Mouse (Mus musculus) forebrain, postnatal 0 days (tissue): ENCODE results near the gene Cbx2. TPM values are rescaled to one million over a fixed set of nuclear protein-coding genes. Genes with fewer than 3 reads are reported as not detected.

Source experiments
- ATAC-seq: fragments of 200-750 bp; cut with Nextera tagmentation; 2 replicates; pipeline ENCODE4 v1.8.0; 2017; ENCODE audit warnings: mild to moderate bottlenecking, moderate library complexity
- DNase-seq: peaks from one replicate; pipeline ENCODE4 v3.0.0-alpha.2; 2015
- H3K27ac ChIP-seq: fragments of 300-500 bp; sonication (generic); 2 replicates; pipeline ENCODE4 v1.5.1; 2014; ENCODE audit warnings: low read depth, mild to moderate bottlenecking, antibody characterized with exemption, low read length, moderate library complexity, mixed read lengths
- H3K27me3 ChIP-seq: fragments of 300-500 bp; sonication (generic); 2 replicates; pipeline ENCODE4 v1.6.1; 2014; ENCODE audit warnings: mild to moderate bottlenecking, low read length, mixed read lengths; ENCODE audit not compliant: insufficient read depth
- H3K36me3 ChIP-seq: fragments of 300-500 bp; sonication (generic); 2 replicates; pipeline ENCODE4 v1.6.1; 2014; ENCODE audit warnings: mild to moderate bottlenecking, moderate library complexity; ENCODE audit not compliant: insufficient read depth
- H3K4me1 ChIP-seq: fragments of 300-500 bp; sonication (generic); 2 replicates; pipeline ENCODE4 v1.6.1; 2014; ENCODE audit warnings: antibody characterized with exemption; ENCODE audit not compliant: insufficient read depth
- H3K4me2 ChIP-seq: fragments of 300-500 bp; sonication (generic); 2 replicates; pipeline ENCODE4 v1.6.1; 2014; ENCODE audit warnings: low read depth, mild to moderate bottlenecking, moderate library complexity
- H3K4me3 ChIP-seq: fragments of 300-500 bp; sonication (generic); 2 replicates; pipeline ENCODE4 v1.5.1; 2014; ENCODE audit warnings: low read depth, low read length, mixed read lengths
- H3K9ac ChIP-seq: fragments of 300-500 bp; sonication (generic); 2 replicates; pipeline ENCODE4 v1.6.1; 2014; ENCODE audit warnings: mild to moderate bottlenecking
- H3K9me3 ChIP-seq: fragments of 300-500 bp; sonication (generic); 2 replicates; pipeline ENCODE4 v1.6.1; 2016; ENCODE audit warnings: low read length
- CTCF ChIP-seq: sonication (generic); IDR thresholded peaks from 2 replicates; pipeline ENCODE4 v1.5.1; 2016; ENCODE audit warnings: antibody characterized with exemption, control low read depth, low read depth
- WGBS: fragments of 180-500 bp; shearing (Covaris S2); extraction: QIAGEN DNeasy Blood & Tissue Kit; methylation state at CpG from one replicate; pipeline ENCODE4 v1.1.7; 2014; 5-methylcytosine and 5-hydroxymethylcytosine counted together
- polyA plus RNA-seq: library from polyadenylated mRNA; unstranded; fragments of >200 nt; fragmentation: Nextera tagmentation; extraction: Ambion mirVana; gene quantifications from 2 replicates; pipeline ENCODE4 v1.2.1, GENCODE M21; 2015
- total RNA-seq: library from RNA; depleted of rRNA; stranded (reverse); fragments of >200 nt; gene quantifications from 2 replicates; pipeline ENCODE4 v1.2.3, GENCODE M21; 2014

The Cbx2 gene
- total and polyA plus RNA-seq, 2 experiments from 2014 or later = 6.4 to 15.2 TPM

DNA sequence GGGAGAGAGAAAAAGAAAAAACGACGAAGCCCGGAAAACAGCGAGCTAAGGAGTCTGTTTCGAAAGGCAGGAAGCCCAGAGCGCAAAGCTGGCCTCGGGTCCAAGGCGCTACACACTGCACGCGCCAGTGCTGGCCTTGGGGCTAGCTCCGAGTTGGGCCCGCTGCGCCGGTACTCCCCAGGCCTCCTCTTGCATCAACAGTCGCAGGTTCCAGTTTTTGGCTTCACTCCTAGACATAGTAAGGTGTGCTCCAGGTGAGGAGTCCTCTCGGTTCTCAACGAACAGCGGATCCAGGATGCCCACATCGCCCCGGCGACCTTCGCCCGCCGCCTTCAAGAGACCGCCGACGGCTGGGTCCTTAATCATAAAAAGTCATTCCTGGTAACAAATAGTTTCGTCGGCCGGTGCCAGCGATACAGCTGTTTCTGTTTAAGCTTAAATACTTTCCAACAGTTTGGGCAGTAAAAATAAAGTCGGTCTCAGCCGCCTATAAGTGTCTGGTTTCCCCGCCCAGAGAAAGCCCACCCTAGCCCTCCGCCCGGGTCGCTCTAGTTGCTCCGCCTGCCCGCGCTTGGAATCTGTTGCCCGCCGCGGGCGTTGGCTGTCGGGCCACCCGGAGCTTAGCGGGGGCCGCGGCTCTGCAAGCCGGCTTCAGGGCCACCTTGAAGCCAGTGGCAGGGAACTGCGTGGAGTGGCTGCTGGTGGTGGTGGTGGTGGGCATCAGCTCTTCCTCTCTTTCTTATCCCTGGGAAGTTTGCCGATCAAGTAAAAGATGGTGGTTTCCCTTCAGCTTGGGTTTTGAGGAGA, 19.9 kb downstream of the Cbx2 start:
- Histone ChIP-seq H3K4me1 (peaks cover 10% of the 10 kb centered on the region), H3K27ac (no peak overlapping the region), H3K36me3 (peaks cover 7% of the 10 kb centered on the region; the same call in 1 of the 2 replicates), H3K27me3 (peaks cover 65% of the 10 kb centered on the region), H3K9me3 (no peaks in the 10 kb centered on the region), H3K9ac (no peak overlapping the region), H3K4me3 (no peak overlapping the region), H3K4me2 (no peak overlapping the region)
- DNase-seq (no peak), ATAC-seq (no peak)
- WGBS = 1% methylated on average over 52 of the region's 52 CpGs
- no peak for TF ChIP-seq CTCF

DNA sequence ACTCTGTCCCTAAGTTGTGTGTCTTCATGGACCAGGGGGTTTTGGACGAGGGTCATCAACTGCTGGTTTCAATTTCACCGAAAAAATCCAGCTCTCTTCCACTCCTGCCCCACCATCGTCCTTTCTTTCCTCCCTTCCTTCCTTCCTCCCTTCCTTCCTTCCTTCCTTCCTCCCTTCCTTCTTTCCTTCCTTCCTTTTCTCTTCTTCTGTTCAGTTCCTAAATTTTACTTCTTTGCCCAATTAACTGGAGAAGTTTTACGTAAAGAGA, 20.4 kb downstream of the Cbx2 start:
- Histone ChIP-seq H3K4me1 (peaks cover 10% of the 10 kb centered on the region), H3K4me2 (no peak overlapping the region), H3K4me3 (no peak overlapping the region), H3K27ac (no peak overlapping the region), H3K27me3 (peaks cover 65% of the 10 kb centered on the region), H3K9ac (no peak overlapping the region), H3K9me3 (no peaks in the 10 kb centered on the region), H3K36me3 (peaks cover 7% of the 10 kb centered on the region; the same call in 1 of the 2 replicates)
- DNase-seq = no peak
- 3% methylated on average over 4 of the region's 4 CpGs for WGBS
- no peak for TF ChIP-seq CTCF
- ATAC-seq = no peak

DNA sequence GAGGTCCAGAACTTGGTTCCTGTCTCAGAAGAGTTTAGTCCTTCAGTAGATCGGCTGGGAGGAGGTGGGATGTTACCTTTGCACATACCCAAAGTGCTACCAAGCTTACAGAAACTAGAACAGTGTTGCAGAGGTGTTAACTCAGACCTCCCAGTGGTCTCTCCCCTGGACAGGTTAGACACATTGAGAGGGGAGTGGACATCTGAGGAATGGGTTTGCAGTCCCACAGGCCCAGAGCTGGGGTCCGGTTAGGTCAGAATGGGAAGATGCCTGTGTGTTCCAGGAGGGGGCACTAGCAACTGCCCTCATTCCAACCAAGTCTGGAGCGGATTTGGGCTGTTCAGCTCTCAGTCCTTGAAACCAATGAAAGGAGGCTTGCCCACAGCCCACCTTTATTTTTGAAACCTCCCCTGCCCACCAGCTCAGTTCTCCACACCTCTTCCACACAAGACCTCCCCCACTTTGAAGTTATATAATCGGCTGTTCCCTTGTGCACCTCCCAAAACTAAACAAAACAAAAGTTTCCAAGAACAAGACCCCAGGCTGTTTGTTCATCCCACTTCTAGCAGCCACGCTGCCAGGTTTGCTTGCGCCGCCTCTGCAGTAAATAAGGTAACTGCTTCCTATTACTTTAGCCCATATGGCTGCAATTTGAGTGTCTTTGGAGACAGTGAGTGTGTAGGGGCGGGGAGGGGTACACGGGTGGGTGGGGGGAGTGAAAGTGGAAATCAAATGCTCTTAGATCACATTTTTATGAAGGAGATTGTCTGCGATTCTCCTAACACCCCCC, 21.2 kb downstream of the Cbx2 start:
- peak; percentile 41 for TF ChIP-seq CTCF
- no peak for DNase-seq
- WGBS = 4% methylated on average over 10 of the region's 10 CpGs
- H3K9me3 ChIP-seq = no peaks in the 10 kb centered on the region
- peaks cover 65% of the 10 kb centered on the region for H3K27me3 ChIP-seq
- H3K4me1 ChIP-seq = peaks cover 10% of the 10 kb centered on the region
- no peak overlapping the region for H3K9ac ChIP-seq
- no peak overlapping the region for H3K4me2 ChIP-seq
- H3K4me3 ChIP-seq = no peak overlapping the region
- ATAC-seq = no peak
- H3K36me3 ChIP-seq = peaks cover 2% of the 10 kb centered on the region; the same call in 1 of the 2 replicates
- no peak overlapping the region for H3K27ac ChIP-seq

DNA sequence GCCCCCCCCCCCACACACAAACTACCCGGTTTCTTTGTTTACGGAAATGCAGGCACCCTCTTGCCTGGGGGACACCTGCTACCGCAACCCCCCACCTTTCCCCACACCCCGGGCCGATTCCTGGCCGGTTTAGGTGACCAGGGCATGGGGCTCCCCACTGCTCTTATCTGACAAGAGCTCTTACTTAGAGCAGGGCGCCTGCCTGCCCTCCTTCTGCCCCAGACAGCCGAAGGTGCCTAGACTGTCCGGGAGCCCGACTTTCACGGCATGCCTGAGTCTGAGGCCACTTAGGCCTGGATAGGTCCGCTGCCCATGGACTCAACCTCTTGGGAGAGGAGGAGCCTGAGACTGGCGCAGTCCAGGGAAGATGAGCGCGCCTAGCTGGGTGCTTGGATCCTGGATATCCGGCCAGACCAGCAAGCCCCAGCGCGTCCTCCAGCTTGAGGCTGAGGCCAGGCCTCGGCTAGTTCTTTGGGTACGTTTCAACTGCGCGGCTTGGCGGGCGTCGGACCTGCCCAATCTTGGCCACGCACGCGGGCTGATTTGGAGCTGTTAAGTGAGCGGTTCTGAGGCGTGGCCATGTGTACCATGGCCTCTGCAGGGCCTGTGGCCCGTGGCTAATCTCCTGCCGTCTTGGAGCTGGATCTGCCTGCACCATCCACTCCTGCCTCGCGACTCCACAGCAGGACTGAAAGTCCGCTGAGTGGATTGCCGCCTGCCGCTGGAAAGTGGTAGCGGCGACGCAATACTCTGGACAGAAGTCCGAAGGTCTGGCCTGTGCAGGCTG, 22.0 kb downstream of the Cbx2 start:
- Histone ChIP-seq H3K4me1 (peaks cover 10% of the 10 kb centered on the region), H3K4me3 (peak overlapping the region; percentile 4; the same call in 1 of the 2 replicates)

DNA sequence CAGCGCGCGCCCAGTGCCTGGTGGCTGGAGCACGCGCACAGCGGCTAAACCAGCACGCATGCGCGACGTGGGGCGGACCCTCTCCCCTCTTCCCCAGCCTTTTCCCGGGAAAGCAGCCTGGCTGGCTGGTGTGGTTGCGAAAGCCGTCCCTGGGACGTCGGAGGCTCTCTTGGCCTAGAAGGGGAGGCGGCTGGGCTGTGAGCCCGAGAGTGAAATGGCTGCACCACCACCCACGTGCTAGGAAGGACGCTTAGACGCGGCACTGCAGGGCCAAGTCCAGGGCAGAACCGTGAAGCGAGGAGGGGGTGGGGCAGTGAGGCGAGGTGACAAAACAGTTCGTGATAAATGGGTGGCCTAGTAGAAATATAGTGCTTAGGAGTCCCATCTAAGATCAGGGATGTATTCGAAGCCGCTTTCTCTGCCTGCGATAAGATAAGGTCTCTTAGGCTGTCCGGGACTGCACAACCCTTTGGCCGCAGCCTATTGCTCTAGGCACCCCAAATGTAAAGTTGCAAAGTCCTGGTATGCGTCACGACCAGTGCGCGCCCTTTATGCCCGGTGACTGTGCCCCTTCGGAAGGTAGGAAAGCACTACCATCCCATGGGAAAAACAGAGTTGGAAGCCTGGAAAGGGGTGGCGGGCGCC, 24.0 kb downstream of the Cbx2 start:
- no peak for TF ChIP-seq CTCF
- ATAC-seq = peak; percentile 44

More for the DNA sequence above, 22.0 kb downstream of the Cbx2 start:
- Histone ChIP-seq H3K36me3 (no peaks in the 10 kb centered on the region), H3K4me2 (no peak overlapping the region), H3K27ac (no peak overlapping the region), H3K9ac (no peak overlapping the region), H3K27me3 (peaks cover 72% of the 10 kb centered on the region), H3K9me3 (no peaks in the 10 kb centered on the region)
- no peak for ATAC-seq
- peak; percentile 41; the same call in 1 of the 2 replicates for TF ChIP-seq CTCF
- no peak for DNase-seq
- 4% methylated on average over 41 of the region's 41 CpGs for WGBS

More for the DNA sequence above, 24.0 kb downstream of the Cbx2 start:
- Histone ChIP-seq H3K27ac (no peak overlapping the region), H3K27me3 (peaks cover 89% of the 10 kb centered on the region), H3K36me3 (no peaks in the 10 kb centered on the region), H3K4me2 (peak overlapping the region; percentile 67), H3K4me3 (peak overlapping the region; percentile 37), H3K4me1 (peaks cover 6% of the 10 kb centered on the region), H3K9me3 (no peaks in the 10 kb centered on the region), H3K9ac (peak overlapping the region; percentile 38)
- DNase-seq = peak; percentile 86
- WGBS = 2% methylated on average over 39 of the region's 39 CpGs
